Mouse (Mus musculus) liver, embryonic 14.5 days (tissue): ENCODE measurements around the gene Kalrn.

Experiments used
- CTCF ChIP-seq: IDR thresholded peaks from 2 replicates; pipeline ENCODE4 v1.5.1; 2016; ENCODE audit warnings: antibody characterized with exemption, low read depth, control low read depth
- EP300 ChIP-seq: IDR thresholded peaks from 2 replicates; pipeline ENCODE4 v1.6.1; 2016; ENCODE audit warnings: antibody characterized with exemption, low read depth

DNA sequence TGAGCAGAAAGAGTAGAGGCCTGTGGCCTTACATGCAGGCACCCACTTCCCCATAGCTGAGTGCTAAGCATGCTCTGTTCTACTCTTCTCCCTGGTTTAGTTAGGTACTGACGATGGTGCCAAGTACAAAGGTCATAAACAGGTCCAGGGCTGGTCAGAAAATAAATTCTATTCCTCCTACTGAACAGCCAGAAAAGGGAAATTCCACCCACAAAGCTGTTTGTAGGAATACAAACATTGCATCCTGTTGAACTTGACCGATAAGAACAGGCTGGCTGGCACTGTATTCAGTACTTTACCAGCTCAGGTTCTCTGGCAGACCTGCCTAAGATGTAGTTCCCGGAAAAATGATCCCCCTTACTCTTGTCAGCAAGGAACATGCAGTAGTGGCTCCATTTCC is 247.5 kb downstream of the Kalrn start:
- TF ChIP-seq CTCF: no peak
- no peak for TF ChIP-seq EP300
